Mouse (Mus musculus) right cerebral cortex, postnatal 10 days (tissue): ENCODE results near the gene H2afx.
"Not testable (repeated sequence)": the region's sequence is repeated elsewhere in the genome, so short reads cannot be mapped to it uniquely, and the experiment has no call there.

Experiments
- DNase-seq, 2 experiments: peaks; one replicate each; pipeline ENCODE4 v3.0.0; 2021; ENCODE audit warnings: low spot score in 2 of 2

The H2afx gene

GRCm38 (mm10) chr9:44337436-44338169 lies 3.1 kb downstream of the H2afx start:
- DNase-seq: no peak

- DNase-seq: no peak
Measured at GRCm38 (mm10) chr9:44338574-44338973, 4.1 kb downstream of the H2afx start.

- DNase-seq: no peak
Measured at GRCm38 (mm10) chr9:44341487-44341886, 7.0 kb downstream of the H2afx start.

GRCm38 (mm10) chr9:44342173-44342572 lies 7.7 kb downstream of the H2afx start:
- no peak for DNase-seq

- no peak for DNase-seq
Measured at GRCm38 (mm10) chr9:44342605-44343004, 8.1 kb downstream of the H2afx start.

GRCm38 (mm10) chr9:44343290-44343689 lies 8.8 kb downstream of the H2afx start:
- DNase-seq: no peak

- peak; percentile 92 to 94 for DNase-seq
Measured at GRCm38 (mm10) chr9:44343781-44344421, 9.4 kb downstream of the H2afx start, which contains the start of gene Hmbs. Gene Hmbs, minus strand, starts transcription at chr9:44344228.

- DNase-seq: no peak
Measured at GRCm38 (mm10) chr9:44345570-44346433, 11.3 kb downstream of the H2afx start.

GRCm38 (mm10) chr9:44347166-44347565 lies 12.7 kb downstream of the H2afx start:
- DNase-seq: no peak

GRCm38 (mm10) chr9:44347621-44348020 lies 13.1 kb downstream of the H2afx start:
- no peak for DNase-seq

GRCm38 (mm10) chr9:44348546-44348945 lies 14.1 kb downstream of the H2afx start:
- DNase-seq: no peak

GRCm38 (mm10) chr9:44351396-44351795 lies 16.9 kb downstream of the H2afx start:
- DNase-seq: no peak

GRCm38 (mm10) chr9:44352337-44352736 lies 17.8 kb downstream of the H2afx start:
- no peak for DNase-seq

GRCm38 (mm10) chr9:44353142-44353541 lies 18.6 kb downstream of the H2afx start:
- no peak for DNase-seq

GRCm38 (mm10) chr9:44357207-44357606 lies 22.7 kb downstream of the H2afx start:
- DNase-seq: no peak

GRCm38 (mm10) chr9:44361190-44361917 lies 26.9 kb downstream of the H2afx start, which contains the start of gene Vps11:
Gene Vps11, minus strand, starts transcription at chr9:44361670.
- peak; percentile 97 to 98 for DNase-seq

GRCm38 (mm10) chr9:44361931-44362330 lies 27.4 kb downstream of the H2afx start:
- not testable (repeated sequence) for DNase-seq

- no peak for DNase-seq
Measured at GRCm38 (mm10) chr9:44364480-44364879, 30.0 kb downstream of the H2afx start.

GRCm38 (mm10) chr9:44373386-44373785 lies 38.9 kb downstream of the H2afx start:
- DNase-seq: no peak

GRCm38 (mm10) chr9:44376141-44376540 lies 41.6 kb downstream of the H2afx start:
- DNase-seq: no peak

- not testable (repeated sequence) for DNase-seq
Measured at GRCm38 (mm10) chr9:44377335-44377734, 42.8 kb downstream of the H2afx start.
